Mouse (Mus musculus) CH12.LX (cell line): Measurements from ENCODE around the gene Rhbdl1. TPM values are rescaled to one million over a fixed set of nuclear protein-coding genes. Genes with fewer than 3 reads are reported as not detected.

Experiments used
- DNase-seq: peaks from one replicate; pipeline ENCODE4 v3.0.0-alpha.2; 2013; ENCODE audit errors: extremely low read depth
- H3K27ac ChIP-seq: 2 replicates; pipeline ENCODE4 v1.5.1; 2012; ENCODE audit warnings: low read depth, mild to moderate bottlenecking, control low read depth, moderate library complexity; ENCODE audit not compliant: insufficient read depth
- H3K27me3 ChIP-seq: replicated peaks from 2 replicates; pipeline ENCODE3; 2012; ENCODE audit warnings: inconsistent platforms
- H3K36me3 ChIP-seq, 2 experiments: replicated peaks in 1 of 2; 2 replicates each; pipeline versions ENCODE3 to v1.6.1; 2012; ENCODE audit warnings: inconsistent platforms in 1 of 2, low read length in 1 of 2, mild to moderate bottlenecking in 1 of 2, mixed read lengths in 1 of 2, moderate library complexity in 1 of 2; ENCODE audit not compliant: control insufficient read depth in 1 of 2, insufficient read depth in 1 of 2
- H3K4me1 ChIP-seq, 2 experiments: 2 replicates each; pipeline ENCODE4 v1.6.1; 2012; ENCODE audit warnings: inconsistent platforms in 1 of 2, moderate library complexity in 1 of 2; ENCODE audit not compliant: insufficient read depth in 2 of 2, control insufficient read depth in 1 of 2
- H3K4me2 ChIP-seq: 2 replicates; pipeline ENCODE4 v1.6.1; 2012; ENCODE audit warnings: low read depth, mild to moderate bottlenecking, control low read depth; ENCODE audit not compliant: poor library complexity, insufficient read depth, severe bottlenecking
- H3K4me3 ChIP-seq, 3 experiments: fragments of 150-350 bp in 1 of 3; sonication (generic) in 1 of 3; replicated peaks in 1 of 3; 2 replicates each; pipeline versions ENCODE3 to v1.5.1; 2011 to 2012; ENCODE audit warnings: low read depth in 2 of 3, low read length in 2 of 3, mild to moderate bottlenecking in 2 of 3, moderate library complexity in 2 of 3, control low read depth in 1 of 3, improper control_type of control experiment in 1 of 3, inconsistent platforms in 1 of 3, mixed read lengths in 1 of 3; ENCODE audit not compliant: poor library complexity in 1 of 3
- H3K79me2 ChIP-seq: replicated peaks from 2 replicates; pipeline ENCODE4 v1.6.1; 2012; ENCODE audit warnings: mild to moderate bottlenecking, moderate library complexity; ENCODE audit not compliant: control insufficient read depth, poor library complexity, insufficient read depth, severe bottlenecking; ENCODE audit errors: extremely low read depth
- H3K9ac ChIP-seq: 2 replicates; pipeline ENCODE4 v1.6.1; 2012; ENCODE audit warnings: low read depth, mild to moderate bottlenecking, control low read depth, moderate library complexity; ENCODE audit not compliant: insufficient read depth
- H3K9me3 ChIP-seq: replicated peaks from 2 replicates; pipeline ENCODE3; 2012; ENCODE audit warnings: low read length, inconsistent platforms, mixed read lengths
- BHLHE40 ChIP-seq: IDR thresholded peaks from 2 replicates; pipeline ENCODE4 v1.6.1; 2011; ENCODE audit warnings: mild to moderate bottlenecking, low read depth, low read length, improper control_type of control experiment
- CTCF ChIP-seq, 2 experiments: IDR thresholded peaks in 1 of 2; conservative IDR thresholded peaks in 1 of 2; 2 replicates each; pipeline ENCODE4 v1.5.1; 2011 to 2012; ENCODE audit warnings: low read depth in 2 of 2, low read length in 2 of 2, improper control_type of control experiment in 1 of 2, inconsistent platforms in 1 of 2, mild to moderate bottlenecking in 1 of 2, moderate library complexity in 1 of 2
- ELF1 ChIP-seq: IDR thresholded peaks from 2 replicates; pipeline ENCODE4 v1.6.1; 2014; ENCODE audit warnings: low read depth, mild to moderate bottlenecking, inconsistent platforms, low read length, improper control_type of control experiment
- ETS1 ChIP-seq: conservative IDR thresholded peaks from 2 replicates; pipeline ENCODE4 v1.6.1; 2012; ENCODE audit warnings: low read depth, mild to moderate bottlenecking, inconsistent platforms, low read length, improper control_type of control experiment, moderate library complexity
- HCFC1 ChIP-seq: IDR thresholded peaks from 2 replicates; pipeline ENCODE4 v1.6.1; 2012; ENCODE audit warnings: low read depth, mild to moderate bottlenecking, inconsistent platforms, low read length, improper control_type of control experiment
- JUN ChIP-seq: IDR thresholded peaks from 2 replicates; pipeline ENCODE4 v1.6.1; 2011; ENCODE audit warnings: low read depth, mild to moderate bottlenecking, low read length, improper control_type of control experiment, moderate library complexity; ENCODE audit not compliant: insufficient read depth
- JUND ChIP-seq: conservative IDR thresholded peaks from 2 replicates; pipeline ENCODE4 v1.6.1; 2011; ENCODE audit warnings: low read depth, low read length, improper control_type of control experiment
- KAT2A ChIP-seq: IDR thresholded peaks from 2 replicates; pipeline ENCODE4 v1.6.1; 2012; ENCODE audit warnings: low read length, improper control_type of control experiment, inconsistent platforms; ENCODE audit not compliant: insufficient replicate concordance
- MAX ChIP-seq: IDR thresholded peaks from 2 replicates; pipeline ENCODE4 v1.6.1; 2011; ENCODE audit warnings: low read length, improper control_type of control experiment
- NELFE ChIP-seq: IDR thresholded peaks from 2 replicates; pipeline ENCODE4 v1.6.1; 2011; ENCODE audit warnings: low read depth, low read length, improper control_type of control experiment
- POLR2A ChIP-seq: IDR thresholded peaks from 2 replicates; pipeline ENCODE4 v1.6.1; 2011; ENCODE audit warnings: low read depth, mild to moderate bottlenecking, improper control_type of control experiment, low read length
- SIN3A ChIP-seq: IDR thresholded peaks from 2 replicates; pipeline ENCODE4 v1.6.1; 2012; ENCODE audit warnings: low read length, improper control_type of control experiment, inconsistent platforms
- TBP ChIP-seq: conservative IDR thresholded peaks from 2 replicates; pipeline ENCODE4 v1.6.1; 2011; ENCODE audit warnings: low read depth, low read length, improper control_type of control experiment
- TCF12 ChIP-seq: IDR thresholded peaks from 2 replicates; pipeline ENCODE4 v1.6.1; 2014; ENCODE audit warnings: low read depth, mild to moderate bottlenecking, inconsistent platforms, low read length, improper control_type of control experiment
- ZC3H11A ChIP-seq: IDR thresholded peaks from 2 replicates; pipeline ENCODE4 v1.6.1; 2012; ENCODE audit warnings: low read depth, mild to moderate bottlenecking, inconsistent platforms, low read length, improper control_type of control experiment
- ZKSCAN1 ChIP-seq: IDR thresholded peaks from 2 replicates; pipeline ENCODE4 v1.6.1; 2012; ENCODE audit warnings: low read depth, inconsistent platforms, low read length, improper control_type of control experiment, borderline replicate concordance
- dilution Hi-C: fragments of 300-500 bp; cut with MboI; formaldehyde crosslinking; loops from 2 replicates; pipeline ENCODE4 v1.14.3; 2020; ENCODE audit warnings: low sequenced_read_pairs; ENCODE audit not compliant: extremely low pct_unique_long_range_greater_than_20kb, extremely low pct_ligation_motif_present
- in situ Hi-C: fragments of 300-500 bp; cut with MboI; formaldehyde crosslinking; loops from 3 replicates; pipeline ENCODE4 v1.14.3; 2019; ENCODE audit warnings: low sequenced_read_pairs, low pct_ligation_motif_present, low pct_unique_long_range_greater_than_20kb, mixed read lengths
- polyA plus RNA-seq: library from polyadenylated mRNA; unstranded; fragments of >175 nt; gene quantifications from 2 replicates; pipeline ENCODE4 v1.2.1, GENCODE M21; 2012; ENCODE audit warnings: low read depth; ENCODE audit not compliant: insufficient read length
- total RNA-seq, 2 experiments: library from RNA; depleted of rRNA; stranded (reverse); fragments of 300-350 nt in 1 of 2; fragments of >200 nt in 1 of 2; gene quantifications; 2 replicates each; pipeline ENCODE4 v1.2.3; 2012 to 2014

Gene Rhbdl1
- total and polyA plus RNA-seq, 3 experiments: 1.9 to 2.8 TPM; not detected in 1

DNA sequence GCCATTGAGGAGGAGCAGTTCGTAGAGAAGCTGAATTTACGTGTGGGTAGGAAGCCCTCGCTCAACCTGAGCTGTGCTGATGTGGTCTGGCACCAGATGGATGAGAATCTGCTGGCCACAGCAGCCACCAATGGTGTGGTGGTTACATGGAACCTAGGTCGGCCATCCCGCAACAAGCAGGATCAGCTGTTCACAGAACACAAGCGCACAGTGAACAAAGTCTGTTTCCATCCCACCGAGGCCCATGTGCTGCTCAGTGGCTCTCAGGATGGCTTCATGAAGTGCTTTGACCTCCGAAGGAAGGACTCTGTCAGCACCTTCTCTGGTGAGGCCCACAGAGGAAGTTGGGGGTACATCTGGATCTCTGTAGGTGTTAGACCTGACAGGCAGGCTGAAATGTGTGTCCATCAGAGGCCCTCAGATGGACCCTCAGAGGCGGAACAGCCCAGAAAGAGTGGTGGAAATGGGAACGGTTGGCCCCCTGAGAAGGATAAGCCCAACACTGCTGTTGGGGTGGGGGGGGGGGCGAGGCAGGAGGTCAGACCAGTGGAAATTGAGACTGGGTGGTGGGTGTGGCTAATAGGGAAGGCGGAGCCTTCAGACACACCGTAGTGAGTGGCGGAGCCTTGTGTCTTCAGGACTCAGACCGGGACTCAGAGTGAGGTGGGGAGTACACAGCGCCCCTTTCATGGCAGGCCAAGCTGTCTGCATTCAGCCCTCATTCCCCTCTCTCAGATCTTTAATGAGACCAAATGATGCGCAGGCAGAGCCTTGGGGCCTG, 12.5 kb downstream of the Rhbdl1 start:
- Histone ChIP-seq H3K9me3 (no peaks in the 10 kb centered on the region), H3K9ac (peak overlapping the region; percentile 91), H3K27ac (no peak overlapping the region), H3K27me3 (peaks cover 29% of the 10 kb centered on the region), H3K79me2 (no peaks in the 10 kb centered on the region), H3K4me1 (peaks cover 25 to 43% of the 10 kb centered on the region in 2 experiments), H3K4me3 (peak overlapping the region; percentile 85 to 89 (median 85)), H3K4me2 (peak overlapping the region; percentile 85), H3K36me3 (peaks cover 32 to 46% of the 10 kb centered on the region in 2 experiments)
- in situ Hi-C loops (no loop called here), dilution Hi-C loops (no loop called here)
- no peak for TF ChIP-seq BHLHE40
- TF ChIP-seq MAX: no peak
- TF ChIP-seq ZC3H11A: no peak
- no peak for TF ChIP-seq JUN
- TF ChIP-seq NELFE: no peak
- no peak for TF ChIP-seq ETS1
- no peak for TF ChIP-seq JUND
- DNase-seq: peak; percentile 55

DNA sequence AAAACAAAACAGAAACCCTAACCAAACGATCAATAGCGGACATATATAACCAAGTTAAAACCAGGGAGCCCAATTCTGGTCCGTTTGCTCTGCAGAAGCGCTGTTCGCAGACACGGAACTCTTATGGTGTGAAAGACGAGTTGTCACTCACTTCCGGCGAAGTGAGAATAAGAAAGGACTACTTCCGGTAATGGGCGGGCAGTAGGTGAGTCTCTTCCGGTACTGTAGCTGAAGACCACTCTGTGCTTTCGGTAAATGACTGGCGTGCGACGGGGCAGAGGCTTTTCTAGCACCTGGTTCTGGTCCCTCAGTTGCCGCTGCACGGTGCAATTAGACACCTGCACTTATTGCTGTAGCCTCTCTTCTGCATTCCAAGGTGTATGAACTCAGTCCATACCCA, 13.6 kb downstream of the Rhbdl1 start, which contains the start of gene Wdr24:
Wdr24 (plus strand) TSS at position 176 of the 400 bp plus-strand sequence.
- peak within 1 kb of the TSS; percentile 91 for H3K9ac ChIP-seq
- peak; percentile 91 for TF ChIP-seq ELF1
- TF ChIP-seq TBP: peak; percentile 97
- TF ChIP-seq TCF12: peak; percentile 92
- TF ChIP-seq HCFC1: peak; percentile 95
- TF ChIP-seq SIN3A: 0 out of 2 replicates have a peak, but pooled peaks have one; percentile 43
- TF ChIP-seq POLR2A: peak; percentile 74
- TF ChIP-seq NELFE: peak; percentile 71; the same call in 1 of the 2 replicates
- TF ChIP-seq KAT2A: peak; percentile 83; the same call in 1 of the 2 replicates
- TF ChIP-seq ZKSCAN1: no peak
- TF ChIP-seq CTCF (conservative IDR thresholded peaks at IDR 0.05 in 1 of 2, IDR thresholded peaks at IDR 0.05 in 1 of 2; ENCODE audit: low read depth in 2 of 2, low read length in 2 of 2): no peak
- TF ChIP-seq, all 38 proteins: peak for 8
- peaks cover 40% of the 10 kb centered on the region for H3K27me3 ChIP-seq
- in situ Hi-C loops: no loop called here
- H3K4me2 ChIP-seq: peak within 1 kb of the TSS; percentile 85
- DNase-seq: peak; percentile 94
- peak within 1 kb of the TSS; percentile 21; the same call in 1 of the 2 replicates for H3K27ac ChIP-seq
- peaks cover 32 to 35% of the 10 kb centered on the region in 2 experiments for H3K36me3 ChIP-seq
- H3K79me2 ChIP-seq: no peaks in the 10 kb centered on the region
- peaks cover 26 to 47% of the 10 kb centered on the region in 2 experiments for H3K4me1 ChIP-seq
- dilution Hi-C loops: no loop called here
- no peaks in the 10 kb centered on the region for H3K9me3 ChIP-seq
- H3K4me3 ChIP-seq: peak within 1 kb of the TSS; percentile 85 to 89 (median 85)
